Mouse (Mus musculus) C2C12 (cell line): ENCODE data around the gene Sstr3.

Experiments used
- CEBPB ChIP-seq: IDR thresholded peaks from one replicate; pipeline ENCODE4 v1.6.1; 2011; ENCODE audit warnings: low read depth, mild to moderate bottlenecking, control low read depth, moderate library complexity
- CTCF ChIP-seq: IDR thresholded peaks from one replicate; pipeline ENCODE4 v1.5.1; 2011; ENCODE audit not compliant: control insufficient read depth, insufficient read depth, insufficient read length
- MYOD1 ChIP-seq: IDR thresholded peaks from one replicate; pipeline ENCODE4 v1.6.1; 2011; ENCODE audit warnings: low read depth; ENCODE audit not compliant: control insufficient read depth, insufficient read length

DNA sequence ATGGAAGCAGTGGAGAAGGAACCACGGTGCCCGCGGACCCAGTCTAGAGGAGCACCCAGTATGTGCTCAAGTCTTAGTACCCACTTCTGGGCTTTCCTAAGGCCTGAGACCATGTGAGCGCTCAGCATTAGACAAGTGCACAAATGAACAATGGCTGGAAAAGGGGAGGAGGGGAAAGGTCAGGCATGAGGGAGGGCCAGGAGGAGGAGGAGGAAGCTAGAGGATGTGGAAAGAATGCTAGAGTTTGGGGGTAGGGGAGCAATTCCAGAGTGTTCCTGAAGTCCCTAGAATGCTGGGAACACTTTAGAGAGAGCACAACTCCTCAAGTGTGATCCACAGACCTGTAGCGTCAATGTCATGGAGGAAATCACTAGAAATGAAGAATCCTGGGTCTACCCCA lies 20.3 kb downstream of the Sstr3 start:
- TF ChIP-seq CTCF (no peak), MYOD1 (no peak), CEBPB (no peak)
